Mouse (Mus musculus) liver, embryonic 11.5 days (tissue): ENCODE results near the gene Gstt1. TPM values are rescaled to one million over a fixed set of nuclear protein-coding genes. Genes with fewer than 3 reads are reported as not detected.

Source experiments
- ATAC-seq: fragments of 200-750 bp; cut with Nextera tagmentation; replicated peaks from 2 replicates; pipeline ENCODE4 v1.8.0; 2017; ENCODE audit warnings: moderate number of reproducible peaks, mild to moderate bottlenecking, moderate TSS enrichment, moderate library complexity; ENCODE audit not compliant: low FRiP score
- DNase-seq: peaks from one replicate; pipeline ENCODE4 v3.0.0-alpha.2; 2017; ENCODE audit warnings: low spot score
- H3K27ac ChIP-seq: fragments of 300-500 bp; sonication (generic); 2 replicates; pipeline ENCODE4 v1.5.1; 2014; ENCODE audit warnings: mild to moderate bottlenecking, low read depth, low read length, control low read depth
- H3K27me3 ChIP-seq: fragments of 300-500 bp; sonication (generic); replicated peaks from 2 replicates; pipeline ENCODE4 v1.6.1; 2014; ENCODE audit warnings: low read length, mixed read lengths; ENCODE audit not compliant: control insufficient read depth, insufficient read depth
- H3K36me3 ChIP-seq: fragments of 300-500 bp; sonication (generic); 2 replicates; pipeline ENCODE4 v1.6.1; 2014; ENCODE audit warnings: mild to moderate bottlenecking, low read length, moderate library complexity, mixed read lengths; ENCODE audit not compliant: control insufficient read depth, insufficient read depth
- H3K4me1 ChIP-seq: fragments of 300-500 bp; sonication (generic); replicated peaks from 2 replicates; pipeline ENCODE4 v1.6.1; 2014; ENCODE audit warnings: low read length, mixed read lengths; ENCODE audit not compliant: control insufficient read depth, insufficient read depth
- H3K4me2 ChIP-seq: fragments of 300-500 bp; sonication (generic); 2 replicates; pipeline ENCODE4 v1.6.1; 2014; ENCODE audit warnings: mild to moderate bottlenecking, control low read depth, moderate library complexity
- H3K4me3 ChIP-seq: fragments of 300-500 bp; sonication (generic); 2 replicates; pipeline ENCODE4 v1.5.1; 2014; ENCODE audit warnings: low read depth, low read length, control low read depth
- H3K9ac ChIP-seq: fragments of 300-500 bp; sonication (generic); 2 replicates; pipeline ENCODE4 v1.6.1; 2014; ENCODE audit warnings: low read depth, low read length, control low read depth
- H3K9me3 ChIP-seq: fragments of 300-500 bp; sonication (generic); 2 replicates; pipeline ENCODE4 v1.6.1; 2016; ENCODE audit warnings: low read length, inconsistent platforms, mixed read lengths; ENCODE audit not compliant: control insufficient read depth
- WGBS: fragments of 180-500 bp; shearing (Covaris S2); extraction: QIAGEN DNeasy Blood & Tissue Kit; methylation state at CpG from one replicate; pipeline ENCODE4 v1.1.7; 2014; 5-methylcytosine and 5-hydroxymethylcytosine counted together
- polyA plus RNA-seq: library from polyadenylated mRNA; unstranded; fragments of >200 nt; fragmentation: Nextera tagmentation; extraction: Ambion mirVana; gene quantifications from 2 replicates; pipeline ENCODE4 v1.2.1, GENCODE M21; 2014

Gene Gstt1
- polyA plus RNA-seq, 1 experiment from 2014 or later = 43.0 TPM

DNA sequence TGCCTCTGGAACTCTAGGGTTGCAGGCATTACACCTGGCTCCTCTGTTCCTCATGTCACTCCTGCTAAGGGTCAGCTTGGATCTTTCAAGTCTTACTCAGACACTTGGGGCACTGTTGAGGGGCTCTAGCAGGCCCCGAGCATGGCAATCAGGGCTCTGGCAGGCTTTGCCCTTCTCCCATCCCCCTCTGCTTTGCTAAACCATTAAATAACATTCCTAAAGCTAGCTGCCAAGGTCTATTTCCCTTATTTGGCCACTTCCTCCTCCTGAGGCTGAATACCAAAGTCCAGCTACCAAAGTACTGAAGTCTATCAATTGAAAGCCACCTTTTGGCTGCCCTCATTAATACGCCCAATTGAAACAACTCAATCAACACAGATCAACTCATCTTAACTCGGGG, 3.5 kb downstream of the Gstt1 start:
- ATAC-seq (no peak), DNase-seq (no peak)
- no peaks in the 10 kb centered on the region; the same call in 1 of the 2 replicates for H3K27me3 ChIP-seq
- 0 out of 2 replicates have a peak, but pooled peaks cover 7% of the 10 kb centered on the region for H3K4me1 ChIP-seq
- no peaks in the 10 kb centered on the region for H3K9me3 ChIP-seq
- no peak overlapping the region for H3K27ac ChIP-seq
- 30% methylated on average over 3 of the region's 3 CpGs for WGBS
- H3K9ac ChIP-seq = no peak overlapping the region
- no peak overlapping the region for H3K4me3 ChIP-seq
- H3K36me3 ChIP-seq = 0 out of 2 replicates have a peak, but pooled peaks cover 3% of the 10 kb centered on the region
- peak overlapping the region; percentile 22; the same call in 1 of the 2 replicates for H3K4me2 ChIP-seq

DNA sequence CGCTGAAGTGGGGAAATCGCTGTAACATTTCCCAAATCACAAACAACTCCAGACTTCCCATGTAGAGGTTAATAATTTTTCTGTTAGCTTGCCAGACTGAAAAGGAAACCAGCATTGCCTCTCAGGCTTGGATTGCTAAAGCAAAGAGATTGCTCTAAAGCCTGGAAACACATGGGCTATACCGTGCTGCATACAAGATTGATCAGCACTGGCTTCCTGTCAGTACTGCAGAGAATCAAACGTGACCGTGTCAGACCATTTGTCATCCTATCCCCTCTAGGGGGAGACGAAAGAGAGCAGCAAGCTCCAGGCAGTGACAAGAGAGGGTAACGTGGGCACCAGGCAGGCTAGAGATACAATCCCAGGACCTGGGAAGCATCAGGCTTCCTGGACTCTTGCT, 7.6 kb downstream of the Gstt1 start:
- H3K9me3 ChIP-seq = no peaks in the 10 kb centered on the region
- 0 out of 2 replicates have a peak, but pooled peaks cover 3% of the 10 kb centered on the region for H3K4me1 ChIP-seq
- peak overlapping the region; percentile 16; the same call in 1 of the 2 replicates for H3K27ac ChIP-seq
- H3K27me3 ChIP-seq = no peaks in the 10 kb centered on the region
- H3K4me3 ChIP-seq = no peak overlapping the region
- H3K9ac ChIP-seq = no peak overlapping the region; the same call in 1 of the 2 replicates
- 0 out of 2 replicates have a peak, but pooled peaks cover 3% of the 10 kb centered on the region for H3K36me3 ChIP-seq
- WGBS = 21% methylated on average over 7 of the region's 7 CpGs
- ATAC-seq (no peak), DNase-seq (no peak)
- no peak overlapping the region for H3K4me2 ChIP-seq

DNA sequence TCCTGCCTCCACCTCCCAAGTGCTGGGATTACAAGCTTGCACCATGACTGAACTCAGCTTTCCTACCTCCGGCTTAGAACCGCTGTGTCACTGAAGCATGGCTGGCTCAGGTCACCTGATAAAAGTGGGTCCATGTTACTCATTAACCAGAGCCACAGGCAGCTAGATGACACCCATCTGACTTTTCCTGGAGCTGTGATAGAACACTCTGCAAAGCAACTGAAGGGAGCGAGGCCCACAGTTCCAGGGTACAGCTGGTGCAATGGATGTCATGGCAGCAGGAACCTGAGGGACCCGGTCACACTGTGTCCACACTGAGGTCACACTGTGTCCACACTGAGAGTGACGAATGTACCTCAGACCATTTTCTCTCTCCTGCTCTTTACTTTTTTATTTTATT, 8.5 kb downstream of the Gstt1 start:
- Histone ChIP-seq H3K27me3 (no peaks in the 10 kb centered on the region), H3K27ac (no peak overlapping the region; the same call in 1 of the 2 replicates), H3K4me3 (no peak overlapping the region), H3K4me1 (0 out of 2 replicates have a peak, but pooled peaks cover 3% of the 10 kb centered on the region), H3K9ac (no peak overlapping the region), H3K4me2 (no peak overlapping the region), H3K9me3 (no peaks in the 10 kb centered on the region), H3K36me3 (0 out of 2 replicates have a peak, but pooled peaks cover 3% of the 10 kb centered on the region)
- DNase-seq (no peak), ATAC-seq (peak; percentile 83)
- 69% methylated on average over 5 of the region's 5 CpGs for WGBS

DNA sequence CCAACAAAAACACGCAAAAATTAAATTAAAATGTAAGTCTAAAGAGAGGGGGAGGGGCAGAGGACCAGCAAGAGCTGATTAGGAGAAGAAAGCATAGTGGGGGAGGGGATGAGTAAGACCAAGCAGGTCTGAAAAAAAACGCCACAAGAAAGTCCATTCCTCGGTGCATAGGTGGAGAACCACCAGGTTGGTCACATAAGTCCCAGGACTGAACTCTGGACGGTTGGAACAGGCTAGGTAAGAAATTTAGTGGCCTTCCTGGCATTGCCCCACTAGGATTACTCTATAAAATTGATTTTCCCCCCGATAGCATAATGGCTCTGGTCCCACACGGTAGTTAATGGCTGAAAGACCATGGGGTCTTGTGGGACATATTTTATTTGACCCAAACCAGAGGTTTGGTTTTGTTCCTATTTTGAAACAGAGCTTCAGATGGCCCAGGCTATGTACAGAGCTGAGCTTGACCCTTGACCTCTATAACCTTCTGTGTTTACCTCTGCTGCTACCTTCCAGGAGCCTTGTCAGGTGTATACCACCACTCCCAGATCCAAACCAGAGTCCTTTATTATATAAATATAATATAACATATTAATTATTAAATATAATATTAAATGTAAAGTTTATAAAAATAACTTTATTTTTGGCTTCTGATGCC, 9.2 kb downstream of the Gstt1 start:
- ATAC-seq = no peak
- H3K27ac ChIP-seq = peak overlapping the region; percentile 2
- no peak for DNase-seq
- H3K36me3 ChIP-seq = 0 out of 2 replicates have a peak, but pooled peaks cover 3% of the 10 kb centered on the region
- 67% methylated on average over 6 of the region's 6 CpGs for WGBS
- H3K9me3 ChIP-seq = no peaks in the 10 kb centered on the region
- no peak overlapping the region for H3K4me3 ChIP-seq
- no peaks in the 10 kb centered on the region for H3K27me3 ChIP-seq
- 0 out of 2 replicates have a peak, but pooled peaks cover 3% of the 10 kb centered on the region for H3K4me1 ChIP-seq
- H3K9ac ChIP-seq = no peak overlapping the region
- no peak overlapping the region for H3K4me2 ChIP-seq

DNA sequence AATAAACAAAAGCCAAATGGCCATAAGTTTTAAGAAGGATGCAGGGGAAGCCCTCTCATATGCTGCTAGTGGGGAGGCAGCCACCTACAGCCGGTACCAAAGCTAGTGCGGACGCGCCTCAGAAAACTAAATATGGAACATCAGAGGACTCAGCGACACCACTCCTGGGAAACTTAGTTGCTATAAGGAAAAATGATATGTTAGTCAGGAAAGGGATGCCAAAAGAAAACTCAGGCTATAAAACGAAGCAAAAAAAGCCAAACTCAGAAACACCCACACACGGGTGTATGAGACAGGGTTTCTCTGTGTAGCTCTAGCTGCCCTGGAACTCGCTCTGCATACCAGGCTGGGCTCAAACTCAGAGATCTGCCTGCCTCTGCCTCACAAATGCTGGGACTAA, 10.1 kb downstream of the Gstt1 start:
- Histone ChIP-seq H3K36me3 (0 out of 2 replicates have a peak, but pooled peaks cover 3% of the 10 kb centered on the region), H3K27me3 (no peaks in the 10 kb centered on the region), H3K4me1 (0 out of 2 replicates have a peak, but pooled peaks cover 3% of the 10 kb centered on the region), H3K4me2 (no peak overlapping the region), H3K9ac (no peak overlapping the region), H3K9me3 (no peaks in the 10 kb centered on the region), H3K27ac (no peak overlapping the region), H3K4me3 (no peak overlapping the region)
- no peak for ATAC-seq
- DNase-seq = no peak
- 89% methylated on average over 8 of the region's 8 CpGs for WGBS

DNA sequence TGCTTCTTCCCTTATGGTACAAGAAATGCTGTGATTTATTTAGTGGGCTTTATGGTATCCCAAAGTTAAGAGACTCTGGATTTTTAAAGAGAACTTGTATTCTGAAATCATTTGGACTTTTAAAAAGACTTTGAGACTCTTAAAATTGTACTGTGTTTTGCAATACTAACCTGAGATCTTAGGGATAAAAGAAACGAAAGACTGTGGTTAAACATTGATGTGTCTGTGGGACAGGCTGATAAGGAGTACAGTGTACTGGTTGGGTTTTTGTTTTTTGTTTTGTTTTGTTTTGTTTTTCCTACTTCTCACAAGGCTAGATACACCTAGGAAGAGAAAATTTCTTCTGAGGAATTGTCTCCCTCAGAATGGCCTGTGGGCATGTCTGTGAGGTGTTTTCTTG, 12.9 kb downstream of the Gstt1 start:
- ATAC-seq (no peak), DNase-seq (no peak)
- Histone ChIP-seq H3K4me1 (0 out of 2 replicates have a peak, but pooled peaks cover 3% of the 10 kb centered on the region), H3K36me3 (no peaks in the 10 kb centered on the region), H3K27me3 (peaks cover 7% of the 10 kb centered on the region), H3K27ac (no peak overlapping the region), H3K4me2 (no peak overlapping the region), H3K9me3 (no peaks in the 10 kb centered on the region), H3K9ac (no peak overlapping the region), H3K4me3 (no peak overlapping the region)
- 31% methylated on average over 1 of the region's 1 CpGs for WGBS

DNA sequence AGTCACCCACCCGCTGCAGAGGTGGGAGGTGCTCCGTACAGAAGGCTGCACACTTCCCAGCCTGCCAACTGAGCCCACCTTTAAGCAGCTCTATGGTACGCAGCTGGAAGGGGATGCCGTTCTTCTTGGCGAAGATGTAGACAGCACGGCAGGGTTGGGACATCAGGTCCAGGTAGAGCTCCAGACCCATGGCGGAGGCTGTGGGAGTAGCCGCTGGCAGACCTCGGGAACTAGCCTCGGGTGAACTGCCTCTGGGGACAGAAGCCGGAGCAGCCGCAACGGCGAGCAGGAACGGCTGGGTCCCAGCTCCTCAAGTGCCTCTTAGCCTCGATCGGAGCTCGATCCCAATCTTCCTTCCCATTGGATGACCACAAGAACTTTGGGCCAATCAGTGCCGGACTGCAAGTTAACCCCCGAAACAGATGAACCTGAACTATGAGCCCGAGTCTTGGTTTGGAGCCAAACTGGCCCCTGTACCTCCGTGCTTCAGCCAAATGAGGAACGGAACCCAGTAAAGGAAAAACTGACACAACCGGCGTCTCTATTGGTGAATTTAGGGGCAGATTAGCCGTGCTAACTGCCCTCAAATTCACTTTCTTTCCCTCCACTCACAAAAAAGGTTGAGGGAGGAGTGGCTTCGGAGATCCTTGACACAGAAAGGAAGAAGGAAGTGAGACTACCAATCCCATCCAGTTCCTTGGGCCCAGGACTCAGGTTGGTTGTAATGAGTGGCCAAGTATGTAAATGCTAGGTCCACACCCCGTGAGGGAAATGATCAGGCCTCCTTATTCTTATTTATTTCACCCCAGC, 17.4 kb downstream of the Gstt1 start, which contains the start of the genes Gm20441 and Gstt3:
Gene Gm20441 (minus strand): TSS at position 186 of the 810 bp plus-strand sequence.
Gene Gstt3 (minus strand): TSS at position 646 of the 810 bp plus-strand sequence.
- DNase-seq (peak; percentile 56), ATAC-seq (no peak)
- Histone ChIP-seq H3K4me3 (peak within 1 kb of the TSS; percentile 49), H3K9me3 (no peaks in the 10 kb centered on the region), H3K4me1 (0 out of 2 replicates have a peak, but pooled peaks cover 3% of the 10 kb centered on the region), H3K4me2 (peak within 1 kb of the TSS; percentile 88), H3K27me3 (peaks cover 27% of the 10 kb centered on the region), H3K9ac (0 out of 2 replicates have a peak within 1 kb of the TSS, but pooled peaks have one; percentile 14), H3K27ac (no peak within 1 kb of the TSS), H3K36me3 (no peaks in the 10 kb centered on the region)
- WGBS = 1% methylated on average over 28 of the region's 28 CpGs
